Mouse (Mus musculus): ENCODE measurements around the gene Pitpnb.

Pitpnb gene

DNA sequence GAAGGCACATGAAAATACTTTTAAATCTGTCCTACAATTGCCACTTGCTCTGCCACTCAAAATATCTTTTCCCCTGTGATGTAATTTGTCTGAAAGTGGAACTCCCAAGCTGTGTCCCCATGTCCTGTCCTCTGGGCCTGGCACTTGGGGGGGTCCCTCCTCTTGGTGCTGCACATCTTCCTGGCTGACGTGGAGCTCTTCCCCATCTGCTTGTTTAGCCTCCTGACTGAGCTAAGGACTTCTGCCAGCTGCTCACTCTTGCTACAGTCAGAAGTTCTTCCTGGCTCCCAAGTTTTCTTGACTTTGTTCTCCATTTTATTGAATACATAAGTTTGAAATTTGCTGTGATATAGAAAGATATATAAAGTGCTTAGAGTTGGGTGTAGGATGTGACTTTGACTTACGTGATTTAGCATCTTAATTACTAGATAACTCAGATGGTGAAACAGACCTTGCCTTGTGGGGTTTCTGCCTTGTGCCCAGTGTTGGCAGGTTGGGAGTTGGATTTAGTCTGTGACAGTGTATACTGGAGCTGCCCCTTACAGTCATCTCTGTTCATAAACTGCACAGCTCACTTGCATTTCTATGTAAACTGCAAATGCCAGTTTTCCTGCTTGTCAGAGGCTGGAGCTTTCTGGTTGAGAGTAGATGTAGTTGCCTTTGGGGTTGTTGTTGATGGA lies 14.3 kb downstream of the Pitpnb start:
- no peak for DNase-seq (ENCODE audit: low read depth, low spot score)

DNA sequence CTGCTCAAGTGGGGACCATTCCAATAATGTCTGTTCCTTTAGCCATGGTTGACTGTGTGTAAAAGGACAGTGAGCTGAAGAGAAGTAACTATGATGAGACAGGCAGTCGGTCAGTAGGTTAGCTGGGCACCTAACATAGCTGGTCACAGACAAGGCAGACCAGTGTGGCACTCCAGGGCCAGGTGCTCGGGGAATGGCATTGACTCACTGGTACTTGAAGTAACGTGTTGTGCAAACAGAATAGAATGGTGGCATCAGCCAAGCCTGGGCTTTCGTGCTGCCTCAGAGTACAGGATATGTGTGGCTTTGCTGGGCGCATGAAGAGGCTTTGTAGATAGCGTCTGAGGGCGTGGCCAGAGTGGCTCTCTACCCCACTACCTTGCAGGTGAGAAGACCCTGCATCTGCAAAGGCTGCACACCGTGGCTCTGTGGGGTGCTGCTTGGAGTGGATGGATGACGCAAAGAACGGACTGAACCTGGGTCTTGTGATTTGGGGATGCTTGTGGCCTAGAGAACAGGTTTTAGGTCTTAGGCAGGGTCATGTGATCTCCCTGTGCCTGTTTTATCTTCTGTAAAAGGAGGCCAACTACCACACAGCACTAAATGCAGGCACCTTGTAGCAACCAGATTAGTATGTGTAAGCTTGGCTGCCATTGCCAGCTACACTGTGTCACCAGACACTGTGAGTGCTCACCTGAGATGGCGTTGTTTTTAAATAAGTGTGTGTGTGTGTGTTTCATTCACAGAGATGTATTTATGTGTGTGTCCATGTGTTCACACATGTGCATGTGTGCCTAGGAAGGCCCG lies 26.5 kb downstream of the Pitpnb start:
- DNase-seq (ENCODE audit: low read depth, low spot score): no peak

DNA sequence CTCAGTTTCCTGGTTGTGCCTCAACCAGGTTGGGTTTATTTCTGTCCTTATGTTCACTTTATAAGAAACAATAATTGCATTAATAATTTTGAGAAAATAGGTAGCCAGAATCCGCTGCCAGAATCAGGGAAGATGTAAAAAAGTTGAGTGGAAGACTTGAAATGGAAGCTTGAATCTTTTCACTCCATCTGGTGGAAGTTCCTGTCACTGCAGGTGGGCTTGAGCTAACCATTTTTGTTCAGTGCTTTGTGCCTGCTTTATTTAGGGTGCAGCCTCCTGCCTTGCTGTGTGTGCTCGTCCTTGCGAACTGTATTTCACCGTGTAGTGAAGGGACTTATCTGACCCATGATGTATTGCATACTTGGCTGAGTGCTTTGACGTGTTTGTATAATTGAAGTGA lies 30.0 kb downstream of the Pitpnb start:
- no peak for DNase-seq (ENCODE audit: low read depth, low spot score)

DNA sequence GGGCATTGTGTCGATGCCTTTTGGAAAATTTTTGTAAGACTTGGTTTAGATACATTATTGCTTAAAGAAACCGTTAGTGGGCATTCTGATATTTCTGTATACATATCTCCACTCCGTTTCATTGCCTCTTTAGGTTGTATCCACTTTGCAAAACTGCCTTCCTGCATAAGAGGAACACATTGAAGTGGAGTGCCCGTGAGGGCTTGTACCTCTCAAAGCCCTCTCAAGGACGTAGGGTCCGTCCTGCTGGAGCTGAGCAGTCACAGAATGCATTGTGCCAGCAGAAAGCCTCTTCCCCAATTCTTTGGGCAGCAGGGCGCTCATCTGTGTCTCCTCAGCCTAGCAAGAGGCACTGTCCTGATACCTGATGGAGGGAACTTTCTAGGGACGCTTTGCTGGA lies 30.5 kb downstream of the Pitpnb start:
- DNase-seq (ENCODE audit: low read depth, low spot score): no peak

DNA sequence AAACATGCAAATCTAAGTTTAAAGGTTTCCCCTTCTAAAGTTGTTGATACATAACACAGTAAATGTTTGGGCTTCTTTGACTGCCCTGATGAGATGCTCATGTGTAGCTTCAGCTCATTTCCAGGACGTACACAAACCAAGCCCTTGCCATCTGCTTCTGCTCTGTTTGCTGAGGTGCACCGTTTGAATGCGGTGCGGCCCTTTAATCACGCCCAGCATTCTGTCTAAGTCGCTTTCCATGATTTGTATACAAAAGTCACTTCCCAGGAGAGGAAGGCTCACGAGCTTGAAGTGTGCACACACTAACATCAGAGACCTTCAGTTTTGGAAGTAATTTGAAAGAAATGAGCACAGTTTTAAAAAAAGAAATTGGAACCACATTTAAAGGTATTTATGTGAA lies 31.3 kb downstream of the Pitpnb start:
- DNase-seq (ENCODE audit: low read depth, low spot score): no peak

DNA sequence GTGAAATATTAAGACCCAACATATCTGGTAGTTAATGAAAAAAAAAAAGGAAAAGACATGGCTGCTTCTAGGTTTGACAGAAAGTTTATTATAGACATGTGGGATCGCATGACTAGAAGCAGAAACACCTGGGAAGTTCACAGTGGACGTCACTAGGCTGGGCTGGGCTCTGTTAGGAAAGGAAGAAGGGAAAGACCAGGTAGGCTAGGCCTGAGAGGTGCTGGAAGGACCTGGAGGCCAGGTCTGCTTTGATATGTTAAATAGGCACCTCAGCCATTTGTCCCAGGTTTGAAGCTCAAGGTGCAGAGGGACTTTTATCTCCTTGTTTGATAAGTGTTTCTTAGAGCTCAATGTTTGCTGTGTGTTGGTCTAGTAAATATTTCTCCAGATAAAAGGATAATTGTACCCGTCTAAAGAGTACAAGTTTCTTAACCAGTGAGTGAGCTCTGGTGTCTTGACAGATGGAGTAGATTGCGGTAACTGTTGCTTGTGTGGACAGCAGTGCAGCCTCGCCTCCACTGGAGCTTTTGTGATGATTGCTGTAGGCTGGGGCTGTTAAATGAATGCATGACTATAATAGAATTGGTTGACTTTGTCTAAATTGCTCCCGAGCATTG lies 33.0 kb downstream of the Pitpnb start:
- no peak for DNase-seq (ENCODE audit: low read depth, low spot score)

DNA sequence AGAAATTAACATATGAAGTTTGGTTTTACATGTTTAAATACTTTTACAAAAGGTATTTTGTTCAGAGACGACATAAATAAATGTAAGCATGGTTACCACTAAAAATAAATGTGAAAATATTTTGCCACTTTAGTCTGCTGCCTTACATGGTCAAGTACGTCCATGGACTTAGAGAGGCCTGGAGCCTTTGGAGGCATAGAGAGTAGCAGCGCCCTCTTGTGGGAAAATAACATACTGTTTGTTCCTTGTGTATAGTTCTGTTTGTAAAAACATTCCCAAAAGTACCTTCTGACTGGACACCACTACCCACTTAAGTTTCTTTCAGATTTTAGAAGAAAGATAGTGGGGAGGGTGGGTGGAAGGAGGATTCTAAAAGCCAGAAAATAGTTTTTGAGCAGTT lies 34.0 kb downstream of the Pitpnb start:
- DNase-seq (ENCODE audit: low read depth, low spot score): peak; percentile 28

DNA sequence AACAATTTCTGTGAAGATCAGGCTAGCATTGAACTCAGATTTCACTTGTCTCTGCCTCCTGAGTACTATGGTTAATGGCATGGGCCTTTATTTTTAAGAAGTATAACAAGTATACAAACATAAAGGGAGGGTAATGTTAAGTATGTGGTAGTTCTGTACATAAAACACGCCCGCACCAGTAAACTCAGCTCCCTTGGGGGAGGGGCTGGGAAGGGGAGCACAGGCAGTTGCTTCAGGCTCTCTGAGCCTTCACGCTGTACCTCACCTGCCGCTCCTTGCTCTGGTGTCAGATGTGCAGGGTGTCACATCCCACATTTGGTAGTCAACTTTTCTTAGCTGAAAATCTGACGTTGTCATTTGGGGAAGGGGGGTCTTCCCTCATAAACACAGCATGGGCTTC lies 35.6 kb downstream of the Pitpnb start:
- no peak for DNase-seq (ENCODE audit: low read depth, low spot score)

DNA sequence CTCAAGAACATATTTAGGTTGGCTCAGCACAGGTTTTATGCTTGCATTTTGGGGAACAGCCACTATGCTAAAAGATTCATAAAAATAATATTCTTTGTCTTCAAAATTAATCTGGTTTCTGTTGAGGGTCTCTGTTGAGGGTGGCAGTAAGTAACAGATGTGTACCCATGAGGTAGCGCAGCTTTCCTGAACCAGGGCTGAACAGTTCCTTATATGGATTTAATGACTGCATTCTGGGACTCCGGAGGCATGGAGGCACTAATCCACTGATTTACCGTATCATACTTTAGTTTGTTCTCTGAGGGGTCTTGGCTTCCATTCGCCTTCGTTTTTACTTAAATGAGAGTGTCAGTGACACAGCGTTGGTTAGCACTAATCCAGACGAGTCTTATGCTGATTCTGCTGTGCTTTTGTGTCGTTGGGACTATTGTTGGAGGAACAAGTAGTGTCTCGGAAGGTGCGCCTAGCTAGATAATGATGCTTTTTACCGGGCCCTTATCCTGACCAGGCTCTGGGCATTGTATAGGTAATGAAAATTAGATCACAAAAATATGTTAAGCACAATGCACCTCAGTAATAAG lies 37.5 kb downstream of the Pitpnb start:
- DNase-seq (ENCODE audit: low read depth, low spot score): no peak

DNA sequence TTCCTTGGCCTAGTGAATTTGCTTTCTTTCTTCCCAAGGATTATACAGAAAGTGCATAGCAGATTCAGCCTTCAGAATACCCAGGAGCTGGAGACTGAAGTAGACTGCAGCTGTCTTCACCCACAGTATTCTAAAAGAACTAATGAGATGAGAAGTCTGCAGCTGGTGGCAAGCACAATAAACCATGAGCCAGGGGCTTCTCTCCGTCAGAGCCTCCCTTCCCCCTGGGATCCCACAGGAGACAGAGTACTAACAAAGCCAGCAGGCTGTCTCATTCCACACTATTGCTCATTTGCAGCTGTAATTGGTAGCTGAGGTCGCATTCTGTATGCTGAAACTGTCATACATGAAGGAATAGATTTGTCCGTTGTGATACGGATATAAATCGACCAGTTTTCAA lies 38.0 kb downstream of the Pitpnb start:
- no peak for DNase-seq (ENCODE audit: low read depth, low spot score)

DNA sequence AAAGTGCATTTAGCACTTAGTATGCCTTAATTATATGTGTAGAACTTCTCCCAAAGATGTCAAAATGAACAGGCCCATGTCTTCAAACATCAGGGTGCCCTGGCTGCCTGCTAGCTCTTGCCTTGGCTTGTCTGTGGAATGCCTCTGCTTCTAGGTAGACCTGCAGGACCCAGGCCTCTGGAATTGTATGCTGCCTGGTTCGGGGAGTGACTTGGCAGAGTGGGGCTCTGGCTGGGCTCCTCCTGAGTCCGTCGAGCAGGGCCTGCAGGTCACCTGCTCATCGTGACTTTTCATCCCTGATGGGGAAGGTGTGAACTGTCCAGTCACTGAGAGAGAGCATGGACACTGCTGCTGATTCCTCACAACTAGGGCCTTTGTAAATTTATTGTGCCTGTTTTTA lies 45.1 kb downstream of the Pitpnb start:
- DNase-seq (ENCODE audit: low read depth, low spot score): no peak

DNA sequence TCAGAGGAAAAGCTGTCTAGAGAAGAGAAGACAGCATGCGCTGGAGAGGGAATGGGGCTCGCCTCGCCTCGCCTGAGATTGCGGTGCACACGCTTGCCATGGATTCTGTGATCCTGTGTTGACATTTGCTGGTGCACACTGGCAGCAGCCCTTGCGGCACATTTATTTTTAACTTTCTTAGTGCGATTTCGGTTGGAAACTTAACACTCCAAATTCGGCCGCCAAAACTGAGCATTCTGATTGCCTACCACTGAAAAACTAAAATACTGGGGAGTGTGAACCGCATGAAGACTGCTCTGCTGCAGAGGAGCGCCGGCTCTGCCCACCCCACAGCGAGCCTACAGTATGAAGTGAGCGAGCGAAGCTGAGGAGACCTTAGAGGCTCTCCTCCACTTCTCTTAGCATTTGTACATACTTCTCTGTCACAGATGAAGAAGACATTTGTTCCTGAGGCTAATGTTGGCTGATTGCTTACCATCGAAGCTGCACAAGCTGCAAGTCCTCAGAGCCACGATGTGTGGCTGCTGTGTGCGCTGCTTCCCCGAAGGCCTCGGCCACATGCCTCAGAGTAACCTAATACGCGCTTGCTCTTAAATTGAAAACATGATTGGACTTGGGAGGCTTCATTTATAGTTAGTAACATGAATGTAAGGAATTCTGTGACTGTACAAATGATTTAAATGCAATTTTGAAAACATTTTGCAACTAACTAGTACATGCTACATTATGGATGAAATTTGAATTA lies 45.9 kb downstream of the Pitpnb start:
- no peak for DNase-seq (ENCODE audit: low read depth, low spot score)

DNA sequence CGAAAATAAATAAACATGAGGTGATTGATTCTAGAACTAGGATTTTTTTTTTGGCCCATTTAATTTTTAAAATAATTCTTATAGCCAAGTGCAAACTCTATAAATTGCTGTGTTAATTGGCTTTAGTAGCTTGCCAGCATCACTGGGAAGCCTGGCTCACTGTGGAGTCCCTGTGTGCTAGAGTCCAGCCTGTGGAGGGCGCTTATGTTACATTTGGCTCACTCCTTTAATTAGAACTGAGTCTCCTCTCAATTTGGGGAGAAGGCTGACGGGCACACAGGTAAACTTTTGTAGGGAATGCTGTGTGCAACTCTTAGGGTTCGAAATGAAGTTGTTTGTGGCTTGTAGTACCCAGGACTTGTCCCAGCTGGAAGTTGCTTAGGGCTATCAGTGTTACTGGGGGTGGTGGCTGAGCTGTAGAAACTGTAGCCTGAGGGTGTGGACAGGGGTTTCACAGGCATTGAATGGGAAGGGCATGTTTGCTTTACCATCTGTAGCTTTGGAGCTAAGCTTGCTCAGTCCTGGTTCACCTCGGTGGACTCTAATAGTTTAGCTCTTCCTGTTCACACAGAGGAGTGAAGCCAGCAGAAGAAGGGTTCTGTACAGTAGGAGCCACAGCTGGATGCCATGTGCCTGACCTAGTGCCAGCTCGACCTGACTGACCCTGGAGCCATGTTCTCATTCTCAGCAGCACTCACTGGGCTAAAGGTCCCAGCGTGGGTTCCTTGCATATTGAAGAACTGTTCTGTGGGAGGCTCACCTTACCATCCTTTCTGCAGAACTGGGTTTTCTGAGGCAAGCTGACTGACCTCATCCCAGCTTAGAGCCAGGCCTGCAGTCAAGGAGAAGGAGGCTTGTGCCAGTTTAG lies 47.8 kb downstream of the Pitpnb start:
- no peak for DNase-seq (ENCODE audit: low read depth, low spot score)

DNA sequence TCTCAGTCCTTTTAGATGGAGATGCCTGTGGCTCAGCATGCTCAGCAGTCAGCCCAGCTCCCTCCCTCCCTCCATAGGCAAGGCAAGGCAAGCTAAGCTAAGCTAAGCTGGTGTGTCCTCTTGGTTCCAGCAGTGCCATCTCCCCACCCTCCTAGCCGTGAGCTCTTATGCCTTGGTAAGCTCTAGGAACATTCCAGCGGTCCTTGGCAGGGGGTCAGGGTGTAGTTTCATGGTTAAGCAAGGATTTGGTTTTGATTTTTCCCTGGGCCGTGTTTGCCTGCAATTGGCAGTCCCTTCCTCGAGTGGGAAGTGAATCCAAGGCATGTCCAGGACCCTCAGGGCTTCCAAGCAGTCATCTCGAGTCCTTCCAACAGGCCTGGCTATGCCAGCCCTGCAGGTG lies 52.8 kb downstream of the Pitpnb start:
- DNase-seq (ENCODE audit: low read depth, low spot score): no peak

DNA sequence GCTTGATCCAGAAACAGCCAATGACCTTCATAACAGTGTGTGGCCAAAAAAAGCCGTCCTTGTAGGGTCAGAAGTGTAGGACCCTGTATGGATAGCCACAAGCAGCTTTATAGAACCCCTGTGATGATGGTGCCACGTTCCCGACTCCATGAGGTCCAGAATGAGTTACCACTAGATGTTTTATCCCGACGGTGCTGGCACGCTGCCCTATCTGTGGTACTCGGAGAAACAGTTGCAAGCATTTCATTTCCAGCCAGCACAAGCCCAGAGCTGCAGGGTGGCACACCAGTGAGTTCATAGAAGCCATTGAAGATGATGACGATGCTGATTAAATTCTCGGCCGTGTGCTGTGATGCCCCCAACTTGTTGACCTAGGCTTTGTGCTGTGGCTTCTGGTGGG lies 60.3 kb downstream of the Pitpnb start:
- no peak for DNase-seq (ENCODE audit: low read depth, low spot score)

DNA sequence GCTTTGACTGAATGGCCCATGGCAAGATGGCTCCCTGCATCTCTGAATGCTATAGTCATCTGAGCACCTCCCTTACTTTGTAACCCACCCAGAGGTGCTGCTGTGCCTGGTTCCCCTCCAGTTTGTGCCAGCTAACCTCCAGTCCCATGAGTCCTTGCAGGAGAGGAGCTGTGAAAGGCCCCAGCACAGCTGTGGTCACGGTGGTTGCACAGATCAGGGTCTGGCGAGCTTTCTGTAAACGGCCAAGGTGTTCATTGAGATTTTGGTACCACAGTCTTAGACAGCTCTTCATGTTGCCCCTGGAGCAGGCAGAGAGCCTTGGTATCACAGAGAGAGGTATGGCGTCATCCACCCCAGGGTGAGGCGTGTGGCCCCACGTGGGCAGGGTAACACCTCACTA lies 60.9 kb downstream of the Pitpnb start:
- no peak for DNase-seq (ENCODE audit: low read depth, low spot score)

DNA sequence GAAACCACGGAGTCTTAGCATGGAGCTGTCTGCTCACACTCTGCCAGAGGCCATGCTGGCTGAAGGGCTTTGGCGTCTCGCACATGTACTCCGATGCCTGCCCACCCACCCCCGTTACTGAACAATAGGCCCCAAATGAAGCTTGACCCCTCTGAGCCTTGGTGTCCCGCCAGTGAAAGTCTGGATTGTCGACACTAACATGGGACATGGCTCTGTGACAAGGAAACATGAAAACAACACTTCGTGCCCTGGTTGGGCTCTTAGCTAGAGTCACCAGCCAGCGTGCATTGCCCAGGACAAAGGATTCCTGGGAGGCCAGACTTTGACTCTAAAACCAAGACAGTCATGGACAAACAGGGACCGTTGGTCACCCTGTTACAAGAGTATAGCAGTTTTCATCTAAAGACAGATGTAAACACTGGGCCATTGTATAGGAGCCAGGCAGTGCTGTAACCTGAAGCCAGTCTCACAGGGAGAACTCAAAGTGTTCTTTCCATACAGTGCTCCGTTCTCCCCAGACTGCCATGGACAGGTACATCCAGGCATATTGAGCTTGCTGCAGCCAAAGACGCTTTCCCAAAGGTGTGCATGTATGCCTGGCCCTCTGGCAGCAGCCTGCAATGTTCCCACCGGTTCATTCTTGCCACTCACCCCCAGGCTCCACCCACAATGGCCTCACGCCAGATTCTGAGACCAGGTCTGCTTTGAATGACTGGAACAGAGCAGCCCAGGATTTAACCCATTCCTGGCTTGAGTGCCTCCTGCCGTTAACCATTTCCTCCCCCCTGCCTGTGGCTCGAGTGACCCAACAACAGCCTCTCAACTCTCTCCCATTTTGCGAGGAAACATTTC lies 63.0 kb downstream of the Pitpnb start:
- no peak for DNase-seq (ENCODE audit: low read depth, low spot score)

DNA sequence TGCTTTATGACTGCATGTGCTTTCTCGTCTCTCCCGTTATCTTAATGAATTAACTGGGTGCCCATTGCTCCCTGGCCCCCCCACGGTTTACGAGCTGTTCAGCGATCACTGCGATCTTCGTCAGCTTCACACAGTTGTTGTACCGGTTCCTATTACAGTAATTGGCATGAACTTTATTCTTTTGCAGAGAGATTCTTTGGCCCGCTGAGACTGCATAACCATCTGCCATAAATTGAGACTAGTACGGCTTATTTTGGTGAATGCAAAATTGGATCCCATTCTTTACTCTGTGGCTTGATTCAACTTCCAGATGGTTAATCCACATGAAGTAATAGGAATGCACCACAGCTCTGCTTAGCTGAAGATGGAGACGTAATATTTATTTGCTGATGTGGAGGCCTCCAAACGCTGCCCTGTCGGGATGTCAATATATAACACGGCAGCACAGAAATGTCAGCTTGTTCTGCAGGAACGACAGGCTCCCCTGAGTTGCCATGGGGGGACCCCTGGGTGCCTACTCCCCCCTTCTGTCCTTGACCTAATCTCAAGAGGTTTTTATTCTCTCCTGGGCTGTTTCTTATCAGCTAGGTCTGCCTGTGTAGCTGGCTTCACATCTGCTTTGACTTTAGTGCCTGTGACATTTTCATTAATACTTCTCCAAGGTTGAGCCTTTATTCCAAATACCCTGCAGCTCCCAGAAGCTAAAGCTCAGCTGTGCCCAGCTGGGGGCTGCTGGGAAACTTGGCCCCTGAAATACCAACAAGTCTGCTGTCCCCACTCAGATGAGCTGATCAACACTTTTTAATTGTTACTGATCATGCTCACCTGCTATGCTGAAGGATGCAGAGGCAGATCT lies 63.9 kb downstream of the Pitpnb start:
- DNase-seq (ENCODE audit: low read depth, low spot score): no peak

DNA sequence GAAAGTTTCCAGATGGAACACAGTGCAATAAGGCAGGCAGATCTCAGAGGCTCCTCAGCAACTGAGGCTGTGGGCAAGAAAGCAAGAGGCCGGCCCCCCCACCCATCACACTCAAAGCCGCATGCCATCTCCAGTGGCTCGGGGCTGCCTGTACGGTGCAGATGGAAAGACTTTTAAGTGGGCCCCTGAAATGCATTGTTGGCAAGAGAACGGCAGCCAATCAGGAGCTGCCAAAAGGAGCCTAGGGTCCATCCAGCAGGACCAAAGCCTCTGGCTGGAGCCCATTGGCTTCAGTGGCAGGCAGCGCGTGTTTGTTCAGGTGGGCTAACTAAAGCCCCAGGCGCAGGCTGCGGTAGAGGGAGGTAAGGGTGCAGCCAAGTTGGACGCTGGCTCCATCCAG lies 65.2 kb downstream of the Pitpnb start:
- no peak for DNase-seq (ENCODE audit: low read depth, low spot score)

All from WW6 (cell line).